Mouse (Mus musculus) lung, postnatal 10 days (tissue): ENCODE results near the gene Nmrk2.
"Not testable (repeated sequence)": the region's sequence is repeated elsewhere in the genome, so short reads cannot be mapped to it uniquely, and the experiment has no call there.

Experiments used
- DNase-seq: peaks from one replicate; pipeline ENCODE4 v3.0.0; 2021

Nmrk2 gene

GRCm38 (mm10) chr10:81201807-81202758, at the start of gene Nmrk2:
Gene Nmrk2, minus strand, starts transcription at chr10:81202051.
- DNase-seq = no peak

- no peak for DNase-seq
Measured at GRCm38 (mm10) chr10:81249442-81249841, 47.6 kb upstream of the Nmrk2 start.

GRCm38 (mm10) chr10:81247804-81248203, 46.0 kb upstream of the Nmrk2 start:
- DNase-seq = no peak

GRCm38 (mm10) chr10:81245166-81245565, 43.3 kb upstream of the Nmrk2 start:
- no peak for DNase-seq

GRCm38 (mm10) chr10:81244595-81244994, 42.7 kb upstream of the Nmrk2 start:
- DNase-seq = peak; percentile 87

- no peak for DNase-seq
Measured at GRCm38 (mm10) chr10:81244146-81244545, 42.3 kb upstream of the Nmrk2 start.

- no peak for DNase-seq
Measured at GRCm38 (mm10) chr10:81242021-81242420, 40.2 kb upstream of the Nmrk2 start.

GRCm38 (mm10) chr10:81240876-81241275, 39.0 kb upstream of the Nmrk2 start:
- DNase-seq = peak; percentile 76

- DNase-seq = no peak
Measured at GRCm38 (mm10) chr10:81238618-81239017, 36.8 kb upstream of the Nmrk2 start.

GRCm38 (mm10) chr10:81236471-81237268, 34.8 kb upstream of the Nmrk2 start:
- no peak for DNase-seq

- DNase-seq = no peak
Measured at GRCm38 (mm10) chr10:81234206-81234605, 32.4 kb upstream of the Nmrk2 start.

GRCm38 (mm10) chr10:81233226-81233585, 31.4 kb upstream of the Nmrk2 start:
- DNase-seq = no peak

- DNase-seq = peak; percentile 95
Measured at GRCm38 (mm10) chr10:81232580-81233225, 30.9 kb upstream of the Nmrk2 start, which contains the start of gene Zfr2. Gene Zfr2, plus strand, starts transcription at chr10:81233155.

- DNase-seq = no peak
Measured at GRCm38 (mm10) chr10:81231436-81231835, 29.6 kb upstream of the Nmrk2 start.

GRCm38 (mm10) chr10:81230438-81231332, 28.8 kb upstream of the Nmrk2 start, which contains the start of gene Atcay:
Gene Atcay, minus strand, starts transcription at chr10:81230833.
- peak; percentile 36 for DNase-seq

- no peak for DNase-seq
Measured at GRCm38 (mm10) chr10:81229735-81230437, 28.0 kb upstream of the Nmrk2 start.

- DNase-seq = not testable (repeated sequence)
Measured at GRCm38 (mm10) chr10:81223731-81224130, 21.9 kb upstream of the Nmrk2 start.

- DNase-seq = no peak
Measured at GRCm38 (mm10) chr10:81221402-81222015, 19.7 kb upstream of the Nmrk2 start.

GRCm38 (mm10) chr10:81217964-81218363, 16.1 kb upstream of the Nmrk2 start:
- DNase-seq = peak; percentile 81

GRCm38 (mm10) chr10:81217267-81217666, 15.4 kb upstream of the Nmrk2 start:
- peak; percentile 51 for DNase-seq

GRCm38 (mm10) chr10:81216810-81217209, 15.0 kb upstream of the Nmrk2 start:
- DNase-seq = no peak
